Mouse (Mus musculus) limb, embryonic 10.5 days (tissue): ENCODE data around the gene Nop53. TPM values are rescaled to one million over a fixed set of nuclear protein-coding genes. Genes with fewer than 3 reads are reported as not detected.
A peak's percentile ranks its signal among the peaks of the same experiment; 100 is the strongest.

Experiments used
- DNase-seq: peaks from one replicate; pipeline ENCODE4 v3.0.0-alpha.2; 2017; ENCODE audit warnings: low spot score
- H3K27ac ChIP-seq: fragments of 300-500 bp; sonication (generic); 2 replicates; pipeline ENCODE4 v1.5.1; 2016; ENCODE audit warnings: mild to moderate bottlenecking
- H3K27me3 ChIP-seq: fragments of 300-500 bp; sonication (generic); 2 replicates; pipeline ENCODE4 v1.6.1; 2016; ENCODE audit warnings: low read depth, mild to moderate bottlenecking; ENCODE audit not compliant: poor library complexity, severe bottlenecking
- H3K36me3 ChIP-seq: fragments of 300-500 bp; sonication (generic); 2 replicates; pipeline ENCODE4 v1.6.1; 2016; ENCODE audit warnings: mild to moderate bottlenecking, moderate library complexity
- H3K4me1 ChIP-seq: fragments of 300-500 bp; sonication (generic); 2 replicates; pipeline ENCODE4 v1.6.1; 2016
- H3K4me3 ChIP-seq: fragments of 300-500 bp; sonication (generic); 2 replicates; pipeline ENCODE4 v1.5.1; 2016; ENCODE audit warnings: mild to moderate bottlenecking, moderate library complexity
- H3K9me3 ChIP-seq: fragments of 300-500 bp; sonication (generic); replicated peaks from 2 replicates; pipeline ENCODE4 v1.6.1; 2016; ENCODE audit warnings: mild to moderate bottlenecking
- WGBS: fragments of 180-500 bp; shearing (Covaris S2); methylation state at CpG from one replicate; pipeline ENCODE4 v1.1.7; 2016; 5-methylcytosine and 5-hydroxymethylcytosine counted together
- polyA plus RNA-seq: library from polyadenylated mRNA; unstranded; fragments of >200 nt; fragmentation: Nextera tagmentation; extraction: Ambion mirVana; gene quantifications from 2 replicates; pipeline ENCODE4 v1.2.1, GENCODE M21; 2016

The Nop53 gene
- polyA plus RNA-seq, 1 experiment from 2014 or later: 173 TPM

- WGBS: 2% methylated on average over 4 of the region's 4 CpGs
- H3K36me3 ChIP-seq: peaks cover 11% of the 10 kb centered on the region
- H3K9me3 ChIP-seq: no peaks in the 10 kb centered on the region
- no peak overlapping the region for H3K27ac ChIP-seq
- DNase-seq: peak; percentile 89
- H3K4me1 ChIP-seq: 0 out of 2 replicates have a peak, but pooled peaks cover 3% of the 10 kb centered on the region
- no peaks in the 10 kb centered on the region for H3K27me3 ChIP-seq
- no peak overlapping the region for H3K4me3 ChIP-seq
These were observed 33.7 kb downstream of the Nop53 start for GRCm38 (mm10) chr7:15912183-15912582.

- no peaks in the 10 kb centered on the region for H3K36me3 ChIP-seq
- no peaks in the 10 kb centered on the region for H3K9me3 ChIP-seq
- no peak overlapping the region for H3K4me3 ChIP-seq
- H3K27me3 ChIP-seq: no peaks in the 10 kb centered on the region
- WGBS: 85% methylated on average over 5 of the region's 5 CpGs
- H3K27ac ChIP-seq: no peak overlapping the region
- 0 out of 2 replicates have a peak, but pooled peaks cover 3% of the 10 kb centered on the region for H3K4me1 ChIP-seq
- no peak for DNase-seq
These were observed 35.4 kb downstream of the Nop53 start for GRCm38 (mm10) chr7:15910521-15910920.

GRCm38 (mm10) chr7:15907971-15908590, 37.8 kb downstream of the Nop53 start:
- Histone ChIP-seq H3K4me1 (0 out of 2 replicates have a peak, but pooled peaks cover 3% of the 10 kb centered on the region), H3K4me3 (no peak overlapping the region), H3K27ac (no peak overlapping the region), H3K9me3 (no peaks in the 10 kb centered on the region), H3K27me3 (no peaks in the 10 kb centered on the region), H3K36me3 (no peaks in the 10 kb centered on the region)
- no peak for DNase-seq
- 77% methylated on average over 8 of the region's 8 CpGs for WGBS

- H3K27me3 ChIP-seq: no peaks in the 10 kb centered on the region
- no peak overlapping the region for H3K4me3 ChIP-seq
- no peak for DNase-seq
- no peaks in the 10 kb centered on the region for H3K4me1 ChIP-seq
- 90% methylated on average over 1 of the region's 1 CpGs for WGBS
- H3K9me3 ChIP-seq: no peaks in the 10 kb centered on the region
- no peaks in the 10 kb centered on the region for H3K36me3 ChIP-seq
- H3K27ac ChIP-seq: no peak overlapping the region
These were observed 39.3 kb downstream of the Nop53 start for GRCm38 (mm10) chr7:15906602-15907001.

- Histone ChIP-seq H3K4me1 (no peaks in the 10 kb centered on the region), H3K9me3 (no peaks in the 10 kb centered on the region), H3K27ac (no peak overlapping the region), H3K27me3 (no peaks in the 10 kb centered on the region), H3K4me3 (no peak overlapping the region), H3K36me3 (no peaks in the 10 kb centered on the region)
- 86% methylated on average over 7 of the region's 7 CpGs for whole genome bisulfite sequencing
- DNase-seq: no peak
These were observed 40.0 kb downstream of the Nop53 start for GRCm38 (mm10) chr7:15905861-15906260.

GRCm38 (mm10) chr7:15901366-15902048, 44.4 kb downstream of the Nop53 start:
- Histone ChIP-seq H3K27me3 (no peaks in the 10 kb centered on the region), H3K27ac (no peak overlapping the region), H3K9me3 (no peaks in the 10 kb centered on the region), H3K36me3 (no peaks in the 10 kb centered on the region), H3K4me3 (no peak overlapping the region), H3K4me1 (no peaks in the 10 kb centered on the region)
- WGBS: 82% methylated on average over 9 of the region's 9 CpGs
- no peak for DNase-seq

- no peaks in the 10 kb centered on the region for H3K9me3 ChIP-seq
- H3K36me3 ChIP-seq: no peaks in the 10 kb centered on the region
- H3K27me3 ChIP-seq: no peaks in the 10 kb centered on the region
- 78% methylated on average over 1 of the region's 1 CpGs for WGBS
- no peak overlapping the region for H3K4me3 ChIP-seq
- DNase-seq: no peak
- no peak overlapping the region for H3K27ac ChIP-seq
- H3K4me1 ChIP-seq: no peaks in the 10 kb centered on the region
These were observed 51.6 kb downstream of the Nop53 start for GRCm38 (mm10) chr7:15894251-15894650.

Other genes with a start within 250 kb of the Nop53 start
- gene Obox5, start 195.9 kb downstream of the Nop53 start, polyA plus RNA-seq: not detected in 2 replicates
- not detected in 2 replicates for gene Obox6, start 106.4 kb downstream of the Nop53 start, polyA plus RNA-seq
- gene Crx, start 66.1 kb downstream of the Nop53 start, polyA plus RNA-seq: not detected in 2 replicates
- not detected in 2 replicates for gene Crxos, start 63.5 kb downstream of the Nop53 start, polyA plus RNA-seq
- 654 and 733 TPM in 2 replicates for gene Selenow, start 23.7 kb downstream of the Nop53 start, polyA plus RNA-seq
- 10.1 and 10.4 TPM in 2 replicates for gene Ehd2, start 21.5 kb upstream of the Nop53 start, polyA plus RNA-seq
- 10.6 and 10.8 TPM in 2 replicates for gene Bicra, start 101.8 kb upstream of the Nop53 start, polyA plus RNA-seq
- gene Zfp541, start 115.7 kb upstream of the Nop53 start, polyA plus RNA-seq: 0.05 TPM in 1 of 2 replicates, not detected in the other
- gene Napa, start 152.4 kb upstream of the Nop53 start, polyA plus RNA-seq: 197 and 216 TPM in 2 replicates
- gene Kptn, start 173.8 kb upstream of the Nop53 start, polyA plus RNA-seq: 26.9 and 27.0 TPM in 2 replicates
- 0.05 and 0.09 TPM in 2 replicates for gene Slc8a2, start 183.8 kb upstream of the Nop53 start, polyA plus RNA-seq
- 17.8 and 20.9 TPM in 2 replicates for gene Meis3, start 229.0 kb upstream of the Nop53 start, polyA plus RNA-seq